Mouse (Mus musculus) embryonic facial prominence, embryonic 12.5 days (tissue): ENCODE results near the gene Cgnl1. TPM values are rescaled to one million over a fixed set of nuclear protein-coding genes. Genes with fewer than 3 reads are reported as not detected.

ENCODE experiments used
- ATAC-seq: fragments of 200-750 bp; cut with Nextera tagmentation; 2 replicates; pipeline ENCODE4 v1.8.0; 2017; ENCODE audit not compliant: insufficient number of reproducible peaks, insufficient read depth, low FRiP score, low TSS enrichment
- H3K27ac ChIP-seq: fragments of 300-500 bp; sonication (generic); 2 replicates; pipeline ENCODE4 v1.5.1; 2016; ENCODE audit warnings: mild to moderate bottlenecking
- H3K27me3 ChIP-seq: fragments of 300-500 bp; sonication (generic); 2 replicates; pipeline ENCODE4 v1.6.1; 2016; ENCODE audit warnings: mild to moderate bottlenecking, moderate library complexity
- H3K36me3 ChIP-seq: fragments of 300-500 bp; sonication (generic); 2 replicates; pipeline ENCODE4 v1.6.1; 2016; ENCODE audit warnings: mild to moderate bottlenecking
- H3K4me1 ChIP-seq: fragments of 300-500 bp; sonication (generic); 2 replicates; pipeline ENCODE4 v1.6.1; 2016
- H3K4me2 ChIP-seq: fragments of 300-500 bp; sonication (generic); replicated peaks from 2 replicates; pipeline ENCODE4 v1.6.1; 2016; ENCODE audit warnings: mild to moderate bottlenecking, moderate library complexity
- H3K4me3 ChIP-seq: fragments of 300-500 bp; sonication (generic); 2 replicates; pipeline ENCODE4 v1.5.1; 2016; ENCODE audit warnings: mild to moderate bottlenecking
- H3K9ac ChIP-seq: fragments of 300-500 bp; sonication (generic); 2 replicates; pipeline ENCODE4 v1.6.1; 2016; ENCODE audit warnings: mild to moderate bottlenecking, moderate library complexity
- H3K9me3 ChIP-seq: fragments of 300-500 bp; sonication (generic); 2 replicates; pipeline ENCODE4 v1.6.1; 2016; ENCODE audit warnings: mild to moderate bottlenecking, moderate library complexity
- WGBS: fragments of 180-500 bp; shearing (Covaris S2); methylation state at CpG from one replicate; pipeline ENCODE4 v1.1.7; 2016; 5-methylcytosine and 5-hydroxymethylcytosine counted together
- polyA plus RNA-seq: library from polyadenylated mRNA; unstranded; fragments of >200 nt; fragmentation: Nextera tagmentation; extraction: Ambion mirVana; gene quantifications from 2 replicates; pipeline ENCODE4 v1.2.1, GENCODE M21; 2016

Cgnl1 gene
- polyA plus RNA-seq, 1 experiment from 2014 or later, result 9.6 TPM

DNA sequence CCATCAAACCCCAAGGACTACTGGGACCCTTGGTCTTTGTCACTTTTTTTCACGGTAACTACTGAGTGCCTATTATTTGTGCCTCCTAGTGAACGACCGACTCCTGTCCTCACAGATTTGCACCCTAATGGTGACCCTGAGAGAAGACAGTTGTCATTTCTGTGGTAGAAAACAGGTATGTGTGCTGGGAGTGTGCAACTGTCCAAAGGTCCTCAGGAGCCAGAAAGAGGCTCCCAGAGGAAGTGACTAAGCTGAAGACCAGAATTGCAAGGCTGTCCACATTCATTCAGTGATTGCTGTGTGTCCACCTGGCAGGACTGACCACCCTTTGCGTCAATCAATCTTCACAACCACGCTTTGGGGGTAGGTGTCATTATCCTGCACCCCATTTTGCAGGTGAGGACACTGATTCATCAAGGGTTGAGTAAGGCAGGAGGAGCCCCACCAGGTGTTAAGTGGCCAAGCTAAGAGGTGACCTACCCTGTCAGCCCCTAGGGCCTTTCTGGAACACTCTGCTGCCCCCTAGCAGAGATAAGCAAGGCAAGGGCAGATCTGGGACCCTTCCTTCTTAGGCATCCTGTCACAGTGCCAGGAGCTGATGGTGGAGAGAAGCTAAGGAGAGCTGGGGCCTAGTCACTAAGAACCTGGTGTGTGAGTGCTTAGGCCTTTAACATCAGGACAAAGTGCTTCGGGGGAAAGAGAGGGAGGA lies 178.7 kb downstream of the Cgnl1 start:
- Histone ChIP-seq H3K36me3 (no peaks in the 10 kb centered on the region), H3K9me3 (no peaks in the 10 kb centered on the region), H3K27me3 (peaks cover 3% of the 10 kb centered on the region; the same call in 1 of the 2 replicates), H3K4me3 (peak overlapping the region; percentile 61), H3K9ac (no peak overlapping the region; the same call in 1 of the 2 replicates), H3K27ac (no peak overlapping the region), H3K4me2 (peak overlapping the region; percentile 67), H3K4me1 (peaks cover 11% of the 10 kb centered on the region; the same call in 1 of the 2 replicates)
- 0 out of 2 replicates have a peak, but pooled peaks have one; percentile 8 for ATAC-seq
- WGBS, result 50% methylated on average over 6 of the region's 6 CpGs

DNA sequence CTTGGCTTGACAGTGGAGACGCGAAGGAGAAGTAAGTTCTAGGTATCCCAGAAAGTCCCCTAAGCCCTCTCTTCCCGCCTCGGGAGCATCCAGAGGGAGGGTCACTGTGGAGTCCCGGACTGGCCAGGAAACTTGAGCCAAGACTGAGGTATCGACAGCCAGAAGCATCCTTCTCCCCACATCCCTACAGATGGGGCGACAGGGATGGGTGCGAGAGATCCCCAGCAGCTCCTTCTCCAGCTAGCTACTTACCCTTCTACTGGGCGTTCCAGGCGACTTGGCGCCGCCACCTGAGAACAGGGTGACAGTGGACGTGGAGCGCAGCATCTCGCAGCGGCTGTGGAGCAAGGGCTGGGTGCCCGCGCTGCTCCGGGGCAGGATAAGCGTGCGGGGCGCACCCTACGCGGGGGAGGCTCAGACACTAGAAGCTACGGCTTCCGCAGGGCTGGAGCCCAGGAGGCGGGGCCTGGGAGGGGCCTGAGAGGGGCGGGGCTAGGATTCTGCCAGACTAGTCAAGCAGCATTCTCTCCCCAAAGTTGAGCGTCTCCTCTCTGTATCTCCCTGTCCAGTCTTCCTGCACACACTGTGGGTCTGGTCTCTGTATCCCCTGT lies 179.4 kb downstream of the Cgnl1 start, which contains the start of gene Myzap:
TSS of gene Myzap (minus strand) at position 423 of the 611 bp plus-strand sequence.
- Histone ChIP-seq H3K36me3 (no peaks in the 10 kb centered on the region), H3K27me3 (peaks cover 3% of the 10 kb centered on the region; the same call in 1 of the 2 replicates), H3K4me1 (peaks cover 11% of the 10 kb centered on the region; the same call in 1 of the 2 replicates), H3K4me3 (peak within 1 kb of the TSS; percentile 61), H3K27ac (no peak within 1 kb of the TSS), H3K4me2 (peak within 1 kb of the TSS; percentile 67), H3K9ac (peak within 1 kb of the TSS; percentile 57), H3K9me3 (no peaks in the 10 kb centered on the region)
- WGBS, result 2% methylated on average over 29 of the region's 29 CpGs
- ATAC-seq, result peak; percentile 92

DNA sequence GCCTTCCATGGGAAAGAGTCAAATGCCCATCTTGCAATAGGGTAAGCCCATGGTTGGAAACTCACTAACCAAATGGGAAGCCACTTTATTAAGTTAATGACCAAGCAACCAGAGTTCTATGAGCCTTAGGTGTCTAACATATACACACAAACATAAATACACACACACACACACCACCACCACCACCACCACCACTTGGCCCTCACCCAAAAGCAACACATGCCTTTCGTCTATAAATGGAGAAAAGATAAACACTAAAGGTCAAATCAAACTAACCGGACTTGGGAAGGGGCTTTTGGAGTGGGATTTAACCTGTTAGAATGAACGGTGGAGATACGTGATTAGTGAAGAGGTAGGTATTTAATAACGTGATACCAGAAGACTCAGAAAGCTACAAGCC lies 180.3 kb downstream of the Cgnl1 start:
- no peak for ATAC-seq
- 56% methylated on average over 5 of the region's 5 CpGs for WGBS
- H3K9me3 ChIP-seq, result no peaks in the 10 kb centered on the region
- no peak overlapping the region for H3K27ac ChIP-seq
- peak overlapping the region; percentile 61 for H3K4me3 ChIP-seq
- H3K36me3 ChIP-seq, result no peaks in the 10 kb centered on the region
- peaks cover 3% of the 10 kb centered on the region; the same call in 1 of the 2 replicates for H3K27me3 ChIP-seq
- peak overlapping the region; percentile 67; the same call in 1 of the 2 replicates for H3K4me2 ChIP-seq
- no peak overlapping the region for H3K9ac ChIP-seq
- H3K4me1 ChIP-seq, result 0 out of 2 replicates have a peak, but pooled peaks cover 6% of the 10 kb centered on the region

DNA sequence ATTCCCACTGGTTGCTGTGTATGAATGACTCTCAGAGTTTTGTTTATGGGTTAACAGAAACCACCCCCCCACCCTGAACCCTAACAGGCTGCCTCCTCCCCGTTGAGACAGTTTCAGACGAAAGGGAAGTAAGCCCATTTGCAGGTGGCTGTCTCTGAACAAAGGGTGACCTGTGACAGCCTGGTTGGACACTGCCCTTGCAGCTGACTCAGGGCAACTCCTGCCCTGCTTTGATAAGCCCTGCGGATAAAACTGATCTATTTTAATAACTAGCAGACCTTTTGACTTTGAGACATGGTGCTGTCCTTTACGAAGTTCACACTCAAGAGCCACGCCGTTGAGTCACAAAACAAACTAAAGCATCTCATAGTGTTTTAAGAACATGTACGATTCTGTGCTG lies 181.6 kb downstream of the Cgnl1 start:
- ATAC-seq, result no peak
- no peak overlapping the region for H3K9ac ChIP-seq
- H3K27me3 ChIP-seq, result peaks cover 3% of the 10 kb centered on the region; the same call in 1 of the 2 replicates

DNA sequence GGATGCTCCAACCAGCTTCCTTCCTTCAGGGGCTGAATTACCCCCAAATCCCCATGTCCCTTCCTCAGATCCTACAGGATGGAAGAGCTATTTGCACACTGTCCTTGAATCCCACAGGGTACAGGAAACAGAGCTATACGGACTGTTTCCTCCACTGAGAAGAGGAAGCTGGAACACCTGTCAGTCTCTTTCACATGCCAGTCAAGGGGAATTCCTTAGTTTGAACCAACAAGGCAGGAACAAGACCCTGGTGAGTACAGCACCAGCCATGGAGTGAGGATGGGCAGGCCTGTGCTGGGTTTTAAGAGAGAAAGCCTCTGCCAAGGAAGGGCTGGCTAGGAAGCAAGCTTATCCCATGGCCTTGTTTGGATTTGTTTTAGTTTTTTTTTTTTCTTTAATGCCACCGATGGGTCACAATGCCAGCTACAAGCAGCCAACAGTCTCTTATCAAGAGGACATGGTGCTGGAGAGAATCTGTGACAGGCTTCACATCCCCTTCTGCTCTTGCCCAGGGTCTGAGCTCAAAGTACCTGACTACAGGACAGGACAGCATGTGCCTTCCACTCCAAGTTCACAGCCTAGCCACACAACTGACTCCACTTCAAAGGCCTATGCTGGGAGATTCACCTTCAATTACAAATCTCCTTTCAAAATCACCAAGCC lies 182.3 kb downstream of the Cgnl1 start:
- H3K4me1 ChIP-seq, result 0 out of 2 replicates have a peak, but pooled peaks cover 6% of the 10 kb centered on the region
- 83% methylated on average over 2 of the region's 2 CpGs for WGBS
- no peak overlapping the region for H3K4me3 ChIP-seq
- H3K27ac ChIP-seq, result no peak overlapping the region
- H3K27me3 ChIP-seq, result peaks cover 3% of the 10 kb centered on the region; the same call in 1 of the 2 replicates
- no peak overlapping the region for H3K9ac ChIP-seq
- ATAC-seq, result no peak
- H3K9me3 ChIP-seq, result no peaks in the 10 kb centered on the region
- no peak overlapping the region for H3K4me2 ChIP-seq
- no peaks in the 10 kb centered on the region for H3K36me3 ChIP-seq

More for the DNA sequence above, 181.6 kb downstream of the Cgnl1 start:
- Histone ChIP-seq H3K9me3 (no peaks in the 10 kb centered on the region), H3K36me3 (no peaks in the 10 kb centered on the region), H3K27ac (no peak overlapping the region), H3K4me3 (no peak overlapping the region), H3K4me2 (no peak overlapping the region), H3K4me1 (0 out of 2 replicates have a peak, but pooled peaks cover 6% of the 10 kb centered on the region)
- 59% methylated on average over 7 of the region's 7 CpGs for WGBS

DNA sequence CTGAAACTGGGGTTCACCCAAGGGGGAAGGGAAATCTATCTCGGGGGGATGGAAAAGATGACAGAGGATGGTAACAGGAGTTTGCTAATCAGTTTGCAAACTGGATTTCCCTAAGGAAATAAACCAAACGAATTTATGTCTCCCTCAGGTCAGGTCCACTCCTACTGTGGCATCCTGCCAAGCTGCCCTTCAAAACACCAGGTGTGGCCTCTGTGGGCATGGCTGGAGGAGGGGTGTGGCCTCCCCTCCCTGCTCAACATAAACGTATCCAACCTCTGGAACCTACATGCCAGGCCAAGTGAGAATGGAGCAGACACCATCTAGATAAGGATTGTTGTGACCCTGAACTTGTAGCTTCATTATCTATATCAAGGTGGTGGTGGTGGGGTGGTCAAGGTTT lies 185.0 kb downstream of the Cgnl1 start:
- WGBS, result 57% methylated on average over 3 of the region's 3 CpGs

DNA sequence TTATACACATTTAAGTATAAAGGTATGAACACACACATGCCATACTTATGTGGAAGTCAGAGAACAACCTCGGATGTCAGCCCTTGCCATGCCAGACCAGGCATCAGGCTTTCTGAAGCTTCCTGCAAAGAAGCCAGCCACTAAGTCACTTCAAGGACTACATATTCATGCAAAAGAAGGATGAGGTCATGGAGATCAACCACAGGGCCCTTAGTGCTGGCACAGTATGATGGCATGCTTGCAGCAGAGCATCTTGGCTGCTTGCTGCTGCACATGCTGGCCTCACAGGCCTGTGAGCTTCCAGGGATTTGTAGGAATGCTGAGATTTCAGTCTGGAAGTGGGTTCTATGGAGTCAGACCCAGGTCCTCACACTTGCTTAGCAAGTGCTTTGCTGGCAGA lies 188.6 kb downstream of the Cgnl1 start:
- ATAC-seq, result no peak
- H3K27ac ChIP-seq, result no peak overlapping the region
- no peaks in the 10 kb centered on the region for H3K9me3 ChIP-seq
- no peaks in the 10 kb centered on the region for H3K36me3 ChIP-seq
- H3K4me3 ChIP-seq, result no peak overlapping the region
- 74% methylated on average over 1 of the region's 1 CpGs for WGBS
- H3K4me1 ChIP-seq, result no peaks in the 10 kb centered on the region
- no peak overlapping the region for H3K4me2 ChIP-seq
- no peaks in the 10 kb centered on the region for H3K27me3 ChIP-seq
- H3K9ac ChIP-seq, result no peak overlapping the region

More for the DNA sequence above, 185.0 kb downstream of the Cgnl1 start:
- no peaks in the 10 kb centered on the region for H3K27me3 ChIP-seq
- no peak overlapping the region for H3K9ac ChIP-seq
- no peak overlapping the region for H3K4me3 ChIP-seq
- no peak for ATAC-seq
- no peaks in the 10 kb centered on the region for H3K9me3 ChIP-seq
- H3K36me3 ChIP-seq, result no peaks in the 10 kb centered on the region
- H3K27ac ChIP-seq, result no peak overlapping the region
- H3K4me2 ChIP-seq, result no peak overlapping the region
- H3K4me1 ChIP-seq, result no peaks in the 10 kb centered on the region

DNA sequence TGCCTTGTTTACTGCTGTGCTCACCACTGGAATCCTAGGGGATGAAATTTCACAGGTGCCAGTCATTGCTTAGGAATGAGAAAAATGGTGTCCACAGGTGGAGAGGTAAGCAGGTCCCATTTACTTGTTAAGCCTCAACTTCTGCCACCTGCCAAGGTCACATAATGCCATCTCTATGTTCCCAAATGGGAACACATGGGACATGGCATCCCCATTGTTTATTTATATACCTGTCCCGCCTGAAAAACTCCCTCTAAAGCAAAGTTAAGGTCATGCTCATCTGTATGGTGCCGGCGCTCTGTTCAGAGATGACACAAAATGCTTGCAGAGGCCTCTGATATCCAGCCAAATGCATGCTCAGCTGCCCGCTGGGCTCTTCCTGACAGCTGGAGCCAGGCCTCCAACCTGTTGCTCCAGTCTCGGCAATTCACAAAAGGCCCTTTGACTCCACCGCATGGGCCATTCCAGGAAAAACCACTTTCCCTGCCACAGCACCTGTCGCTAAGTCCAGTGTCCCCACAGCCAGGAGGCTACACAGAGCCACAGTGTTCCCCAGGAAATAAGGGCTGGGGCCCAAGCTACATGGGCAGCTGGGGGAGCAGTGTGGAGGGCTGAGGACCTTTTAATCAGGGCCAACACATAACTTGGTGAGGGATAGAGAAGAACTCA lies 192.4 kb downstream of the Cgnl1 start:
- Histone ChIP-seq H3K36me3 (no peaks in the 10 kb centered on the region), H3K27ac (no peak overlapping the region), H3K9ac (no peak overlapping the region), H3K4me3 (no peak overlapping the region), H3K4me1 (no peaks in the 10 kb centered on the region), H3K27me3 (no peaks in the 10 kb centered on the region), H3K9me3 (no peaks in the 10 kb centered on the region), H3K4me2 (no peak overlapping the region)
- 63% methylated on average over 7 of the region's 7 CpGs for WGBS
- ATAC-seq, result no peak

Other genes starting within 250 kb of the Cgnl1 start
- 10.8 and 11.5 TPM in 2 replicates for gene Myzap, start 179.2 kb downstream of the Cgnl1 start, polyA plus RNA-seq